Mouse (Mus musculus) MEL-GATA-1-ER (cell line): ENCODE results near the gene Fam206a.

Source experiments
- DNase-seq: peaks from one replicate; pipeline ENCODE4 v3.0.0-alpha.2; 2012; ENCODE audit warnings: low read depth; ENCODE audit errors: extremely low read depth

Gene Fam206a

GRCm38 (mm10) chr4:56843963-56844362 is 41.8 kb downstream of the Fam206a start:
- no peak for DNase-seq

- no peak for DNase-seq
Observed at GRCm38 (mm10) chr4:56844911-56845310, 42.8 kb downstream of the Fam206a start.

GRCm38 (mm10) chr4:56845896-56846533 is 43.9 kb downstream of the Fam206a start:
- DNase-seq, result no peak

- DNase-seq, result no peak
Observed at GRCm38 (mm10) chr4:56847400-56847799, 45.3 kb downstream of the Fam206a start.

- no peak for DNase-seq
Observed at GRCm38 (mm10) chr4:56848044-56848443, 45.9 kb downstream of the Fam206a start.

GRCm38 (mm10) chr4:56850724-56851123 is 48.6 kb downstream of the Fam206a start:
- no peak for DNase-seq

GRCm38 (mm10) chr4:56855935-56856334 is 53.8 kb downstream of the Fam206a start:
- DNase-seq, result no peak

- no peak for DNase-seq
Observed at GRCm38 (mm10) chr4:56856371-56856949, 54.3 kb downstream of the Fam206a start.

GRCm38 (mm10) chr4:56858733-56859132 is 56.6 kb downstream of the Fam206a start:
- no peak for DNase-seq
